ENCODE assay signal across 8 mouse cellular contexts in genomic region chr4:85819169-85819568, GRCm38 (mm10).
DNase-seq lines count a peak whose midpoint lies in the region; ATAC-seq and TF ChIP-seq lines count a peak whose summit lies in the region.

No protein-coding gene starts in this region.

- no peaks in the 10 kb centered on the region for H3K36me3 ChIP-seq in heart, adult 2 months (ENCODE audit: control insufficient read depth, insufficient read depth, low read length)
- H3K36me3 ChIP-seq in ES-Bruce4 (ENCODE audit: control insufficient read depth, insufficient read depth, low read length, poor library complexity, severe bottlenecking): no peaks in the 10 kb centered on the region
- no peaks in the 10 kb centered on the region for H3K36me3 ChIP-seq in midbrain, embryonic 12.5 days

- peak; percentile 90 for TF ChIP-seq CTCF in heart, adult 2 months (IDR thresholded peaks at IDR 0.05)
- peak; percentile 14 for TF ChIP-seq CTCF in ES-Bruce4 (IDR thresholded peaks at IDR 0.05; ENCODE audit: low read depth, low read length)
- peak; percentile 61; the same call in 1 of the 2 replicates for TF ChIP-seq CTCF in cerebellum, adult 2 months (IDR thresholded peaks at IDR 0.05; ENCODE audit: borderline replicate concordance, insufficient read depth, low read depth, low read length)

- H3K4me3 ChIP-seq in heart, adult 2 months: no peak overlapping the region
- H3K4me3 ChIP-seq in ES-Bruce4 (ENCODE audit: low read depth, low read length): no peak overlapping the region
- no peak overlapping the region for H3K4me3 ChIP-seq in cerebellum, adult 2 months (replicated peaks; ENCODE audit: insufficient read depth, low read depth, low read length)
- H3K4me3 ChIP-seq in midbrain, embryonic 12.5 days: no peak overlapping the region

- no peaks in the 10 kb centered on the region for H3K79me2 ChIP-seq in heart, adult 2 months (replicated peaks; ENCODE audit: control insufficient read depth, insufficient read depth, low read length)

- TF ChIP-seq EP300 in heart, adult 2 months (IDR thresholded peaks at IDR 0.05; ENCODE audit: insufficient read depth, low read depth, low read length): no peak
- no peak for TF ChIP-seq EP300 in ES-Bruce4 (IDR thresholded peaks at IDR 0.05; ENCODE audit: insufficient read depth, low read depth, low read length)

- no peak overlapping the region for H3K9ac ChIP-seq in heart, adult 2 months (ENCODE audit: low read depth, low read length)
- no peak overlapping the region for H3K9ac ChIP-seq in ES-Bruce4 (ENCODE audit: low read depth, poor library complexity, severe bottlenecking)
- H3K9ac ChIP-seq in midbrain, embryonic 12.5 days (replicated peaks): no peak overlapping the region

- DNase-seq in heart, adult 2 months: no peak
- no peak for DNase-seq in heart, adult 11 months
- DNase-seq in cerebellum, adult 2 months: peak; percentile 43 to 65
- peak; percentile 14 to 86 for DNase-seq in frontal cortex, adult 2 months (ENCODE audit: extremely low spot score in 1 of 2, low spot score in 1 of 2)
- peak; percentile 61 for DNase-seq in layer of hippocampus, postnatal 10 days (ENCODE audit: low spot score in 2 of 2)
- DNase-seq in T-cell, adult 2 months (ENCODE audit: low spot score): no peak

- peak; percentile 72; the same call in 1 of the 2 replicates for ATAC-seq in midbrain, embryonic 12.5 days (ENCODE audit: low FRiP score, low read depth)

- H3K4me2 ChIP-seq in midbrain, embryonic 12.5 days (replicated peaks): no peak overlapping the region

- H3K4me1 ChIP-seq in heart, adult 2 months (ENCODE audit: control insufficient read depth, insufficient read depth, low read length): no peaks in the 10 kb centered on the region
- H3K4me1 ChIP-seq in ES-Bruce4 (ENCODE audit: control insufficient read depth, insufficient read depth, low read length): no peaks in the 10 kb centered on the region
- no peaks in the 10 kb centered on the region; the same call in 1 of the 2 replicates for H3K4me1 ChIP-seq in cerebellum, adult 2 months (ENCODE audit: control insufficient read depth, insufficient read depth, low read length)
- no peaks in the 10 kb centered on the region for H3K4me1 ChIP-seq in midbrain, embryonic 12.5 days

- H3K27ac ChIP-seq in heart, adult 2 months: no peak overlapping the region
- no peak overlapping the region for H3K27ac ChIP-seq in ES-Bruce4 (ENCODE audit: insufficient read depth, low read length)
- no peak overlapping the region for H3K27ac ChIP-seq in cerebellum, adult 2 months (ENCODE audit: insufficient read depth, low read length)
- no peak overlapping the region for H3K27ac ChIP-seq in midbrain, embryonic 12.5 days (replicated peaks)

- no peak for TF ChIP-seq POLR2A in heart, adult 2 months (IDR thresholded peaks at IDR 0.05; ENCODE audit: insufficient read depth, low read depth, low read length)
- TF ChIP-seq POLR2A in ES-Bruce4 (IDR thresholded peaks at IDR 0.05; ENCODE audit: insufficient read depth, low read length): no peak
- TF ChIP-seq POLR2A in cerebellum, adult 2 months (IDR thresholded peaks at IDR 0.05; ENCODE audit: borderline replicate concordance, insufficient read depth, low read length): no peak

- H3K9me3 ChIP-seq in ES-Bruce4 (replicated peaks; ENCODE audit: control insufficient read depth, insufficient read depth, low read length, poor library complexity, severe bottlenecking): no peaks in the 10 kb centered on the region
- H3K9me3 ChIP-seq in midbrain, embryonic 12.5 days: no peaks in the 10 kb centered on the region

- no peaks in the 10 kb centered on the region for H3K27me3 ChIP-seq in heart, adult 2 months (ENCODE audit: control insufficient read depth, insufficient read depth, low read length)
- H3K27me3 ChIP-seq in ES-Bruce4 (ENCODE audit: control insufficient read depth, insufficient read depth, low read length, poor library complexity, severe bottlenecking): no peaks in the 10 kb centered on the region
- H3K27me3 ChIP-seq in cerebellum, adult 2 months (ENCODE audit: control insufficient read depth, insufficient read depth, low read length): no peaks in the 10 kb centered on the region
- H3K27me3 ChIP-seq in midbrain, embryonic 12.5 days: no peaks in the 10 kb centered on the region

- 73% methylated on average over 1 of the region's 1 CpGs for WGBS in heart, adult 2 months
- 89% methylated on average over 1 of the region's 1 CpGs for WGBS in cerebellum, adult 2 months
- WGBS in midbrain, embryonic 12.5 days: 83% methylated on average over 1 of the region's 1 CpGs

- intact Hi-C loops in heart, adult 2 months (cut with DNase I): loop anchor here (5.0 kb wide), 1 partner anchor 657 kb away; no protein-coding TSS in a partner anchor

Comparison
In these comparisons a context has a peak if more than half of its experiments do, and no peak if none do; other contexts are left out.
1. DNase-seq: peak in cerebellum, adult 2 months (2 of 2), frontal cortex, adult 2 months (2 of 2) and layer of hippocampus, postnatal 10 days (2 of 2); none in heart, adult 2 months (0 of 2), heart, adult 11 months (single experiment) and T-cell, adult 2 months (single experiment).
2. CTCF ChIP-seq: peak in every context shown above with its lines; median percentile 90 in heart, adult 2 months; 61 in cerebellum, adult 2 months; 14 in ES-Bruce4.